Mouse (Mus musculus) layer of hippocampus, postnatal 14 days (tissue): ENCODE results near the gene Lrrc4. TPM values are rescaled to one million over a fixed set of nuclear protein-coding genes. Genes with fewer than 3 reads are reported as not detected.

ENCODE experiments used
- DNase-seq, 2 experiments: peaks; one replicate each; pipeline ENCODE4 v3.0.0; 2021 to 2022; ENCODE audit warnings: low spot score in 2 of 2, mixed read lengths in 1 of 2
- total RNA-seq, 2 experiments: library from RNA; stranded (reverse); gene quantifications; 2 replicates each; pipeline ENCODE4 v1.2.3; 2021

Lrrc4 gene
- total RNA-seq, 2 experiments from 2014 or later: 67.6 to 70.8 TPM

- DNase-seq: no peak
Observed at GRCm38 (mm10) chr6:28783953-28784352, 47.6 kb downstream of the Lrrc4 start.

GRCm38 (mm10) chr6:28783082-28783647, 48.4 kb downstream of the Lrrc4 start:
- no peak for DNase-seq

- no peak for DNase-seq
Observed at GRCm38 (mm10) chr6:28781696-28782095, 49.9 kb downstream of the Lrrc4 start.

GRCm38 (mm10) chr6:28771331-28771730, 60.2 kb downstream of the Lrrc4 start:
- no peak for DNase-seq

GRCm38 (mm10) chr6:28767891-28768481, 63.6 kb downstream of the Lrrc4 start:
- DNase-seq: no peak

- DNase-seq: no peak
Observed at GRCm38 (mm10) chr6:28766622-28767021, 64.9 kb downstream of the Lrrc4 start.

GRCm38 (mm10) chr6:28762132-28762775, 69.3 kb downstream of the Lrrc4 start:
- no peak for DNase-seq

- DNase-seq: no peak
Observed at GRCm38 (mm10) chr6:28761728-28762127, 69.8 kb downstream of the Lrrc4 start.

GRCm38 (mm10) chr6:28758293-28758692, 73.3 kb downstream of the Lrrc4 start:
- DNase-seq: no peak

- peak; percentile 58 to 73 for DNase-seq
Observed at GRCm38 (mm10) chr6:28756306-28757018, 75.1 kb downstream of the Lrrc4 start.

- DNase-seq: peak in 1 of 2 experiments; percentile 49
Observed at GRCm38 (mm10) chr6:28754127-28754898, 77.2 kb downstream of the Lrrc4 start.

GRCm38 (mm10) chr6:28753681-28754080, 77.9 kb downstream of the Lrrc4 start:
- DNase-seq: peak in 1 of 2 experiments; percentile 75

GRCm38 (mm10) chr6:28753217-28753616, 78.3 kb downstream of the Lrrc4 start:
- DNase-seq: peak; percentile 58 to 87

- no peak for DNase-seq
Observed at GRCm38 (mm10) chr6:28751186-28751585, 80.4 kb downstream of the Lrrc4 start.

- no peak for DNase-seq
Observed at GRCm38 (mm10) chr6:28749224-28749623, 82.3 kb downstream of the Lrrc4 start.

GRCm38 (mm10) chr6:28747931-28748670, 83.4 kb downstream of the Lrrc4 start:
- peak in 1 of 2 experiments; percentile 10 for DNase-seq

- peak in 1 of 2 experiments; percentile 50 for DNase-seq
Observed at GRCm38 (mm10) chr6:28747025-28747424, 84.5 kb downstream of the Lrrc4 start.

GRCm38 (mm10) chr6:28745864-28746263, 85.7 kb downstream of the Lrrc4 start:
- DNase-seq: no peak

- DNase-seq: no peak
Observed at GRCm38 (mm10) chr6:28743586-28743985, 88.0 kb downstream of the Lrrc4 start.

- no peak for DNase-seq
Observed at GRCm38 (mm10) chr6:28737601-28738000, 93.9 kb downstream of the Lrrc4 start.
